Mouse (Mus musculus) limb, embryonic 11.5 days (tissue): ENCODE measurements at regions not wholly inside any gene's neighbourhood (a gene's known extent, or its start where the extent isn't known, plus 50 kb on each side); places are given as distances from the start of the nearest gene placed in this dataset.

Source experiments
- ATAC-seq: fragments of 200-750 bp; cut with Nextera tagmentation; 2 replicates; pipeline ENCODE4 v1.8.0; 2017; ENCODE audit warnings: low read depth; ENCODE audit not compliant: insufficient number of reproducible peaks, low FRiP score, low TSS enrichment
- DNase-seq: peaks from one replicate; pipeline ENCODE4 v3.0.0-alpha.2; 2015; ENCODE audit warnings: low spot score
- H3K27ac ChIP-seq: fragments of 300-500 bp; sonication (generic); replicated peaks from 2 replicates; pipeline ENCODE4 v1.5.1; 2014; ENCODE audit warnings: low read depth, mild to moderate bottlenecking, low read length
- H3K27me3 ChIP-seq: fragments of 300-500 bp; sonication (generic); 2 replicates; pipeline ENCODE4 v1.6.1; 2014; ENCODE audit warnings: mild to moderate bottlenecking, low read length, mixed read lengths; ENCODE audit not compliant: control insufficient read depth, insufficient read depth
- H3K36me3 ChIP-seq: fragments of 300-500 bp; sonication (generic); 2 replicates; pipeline ENCODE4 v1.6.1; 2014; ENCODE audit warnings: mild to moderate bottlenecking, low read length, moderate library complexity, mixed read lengths; ENCODE audit not compliant: control insufficient read depth, insufficient read depth
- H3K4me1 ChIP-seq: fragments of 300-500 bp; sonication (generic); 2 replicates; pipeline ENCODE4 v1.6.1; 2014; ENCODE audit warnings: low read length, mixed read lengths; ENCODE audit not compliant: control insufficient read depth, insufficient read depth
- H3K4me2 ChIP-seq: fragments of 300-500 bp; sonication (generic); 2 replicates; pipeline ENCODE4 v1.6.1; 2014; ENCODE audit warnings: low read depth, mild to moderate bottlenecking, moderate library complexity; ENCODE audit not compliant: severe bottlenecking
- H3K4me3 ChIP-seq: fragments of 300-500 bp; sonication (generic); 2 replicates; pipeline ENCODE4 v1.5.1; 2014; ENCODE audit warnings: low read depth, low read length
- H3K9ac ChIP-seq: fragments of 300-500 bp; sonication (generic); 2 replicates; pipeline ENCODE4 v1.6.1; 2014; ENCODE audit warnings: mild to moderate bottlenecking, low read length
- H3K9me3 ChIP-seq: fragments of 300-500 bp; sonication (generic); 2 replicates; pipeline ENCODE4 v1.6.1; 2016; ENCODE audit warnings: low read length; ENCODE audit not compliant: control insufficient read depth
- WGBS: fragments of 180-500 bp; shearing (Covaris S2); extraction: QIAGEN DNeasy Blood & Tissue Kit; methylation state at CpG from one replicate; pipeline ENCODE4 v1.1.7; 2014; 5-methylcytosine and 5-hydroxymethylcytosine counted together

DNA sequence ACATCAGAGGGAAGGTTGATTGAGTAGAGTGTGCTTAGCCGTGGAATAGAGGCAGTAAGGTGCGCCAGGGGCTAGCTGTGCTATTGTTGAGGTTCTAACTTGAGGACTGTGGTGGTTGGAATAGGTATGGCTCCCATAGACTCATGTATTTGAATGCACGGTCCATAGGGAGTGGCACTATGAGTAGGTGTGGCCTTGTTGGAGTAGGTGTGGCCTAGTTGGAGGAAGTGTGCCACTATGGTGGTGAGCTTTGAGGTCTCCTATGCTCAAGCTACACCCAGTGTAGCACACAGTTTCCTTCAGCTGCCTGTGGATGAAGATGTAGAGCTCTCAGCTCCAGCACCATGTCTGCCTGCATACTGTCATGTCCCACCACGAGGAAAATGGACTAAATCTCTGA is 60.5 kb upstream of the Slc25a36 start:
- H3K4me2 ChIP-seq, result no peak overlapping the region
- no peaks in the 10 kb centered on the region for H3K4me1 ChIP-seq
- DNase-seq (no peak), ATAC-seq (no peak)
- H3K36me3 ChIP-seq, result no peaks in the 10 kb centered on the region
- H3K9ac ChIP-seq, result no peak overlapping the region
- no peaks in the 10 kb centered on the region for H3K27me3 ChIP-seq
- H3K9me3 ChIP-seq, result no peaks in the 10 kb centered on the region
- WGBS, result 92% methylated on average over 4 of the region's 4 CpGs
- no peak overlapping the region for H3K4me3 ChIP-seq
- no peak overlapping the region for H3K27ac ChIP-seq

DNA sequence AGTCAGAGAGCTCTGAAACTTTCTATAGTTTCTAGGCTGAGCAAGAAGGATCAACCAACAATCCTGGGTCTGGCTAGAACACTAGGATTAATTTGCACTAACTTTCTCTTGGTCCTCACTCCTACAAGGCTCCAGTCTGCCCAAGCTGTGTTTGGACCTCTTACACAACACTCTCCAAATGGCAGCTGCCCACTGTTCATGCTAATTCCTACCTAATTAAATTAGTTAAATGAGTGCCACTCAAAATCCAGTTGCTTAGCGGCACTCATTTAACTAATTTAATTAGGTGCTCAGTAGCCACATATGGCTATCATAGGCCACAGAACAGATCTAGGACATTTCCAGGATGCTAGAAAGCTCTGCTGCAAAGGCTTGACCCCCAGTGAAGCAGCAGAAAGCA is 59.9 kb upstream of the Slc25a36 start:
- no peaks in the 10 kb centered on the region for H3K4me1 ChIP-seq
- no peak overlapping the region for H3K27ac ChIP-seq
- 79% methylated on average over 1 of the region's 1 CpGs for WGBS
- H3K36me3 ChIP-seq, result no peaks in the 10 kb centered on the region
- H3K9ac ChIP-seq, result no peak overlapping the region
- no peak for ATAC-seq
- H3K4me3 ChIP-seq, result no peak overlapping the region
- no peaks in the 10 kb centered on the region for H3K9me3 ChIP-seq
- DNase-seq, result no peak
- H3K4me2 ChIP-seq, result no peak overlapping the region
- H3K27me3 ChIP-seq, result no peaks in the 10 kb centered on the region

DNA sequence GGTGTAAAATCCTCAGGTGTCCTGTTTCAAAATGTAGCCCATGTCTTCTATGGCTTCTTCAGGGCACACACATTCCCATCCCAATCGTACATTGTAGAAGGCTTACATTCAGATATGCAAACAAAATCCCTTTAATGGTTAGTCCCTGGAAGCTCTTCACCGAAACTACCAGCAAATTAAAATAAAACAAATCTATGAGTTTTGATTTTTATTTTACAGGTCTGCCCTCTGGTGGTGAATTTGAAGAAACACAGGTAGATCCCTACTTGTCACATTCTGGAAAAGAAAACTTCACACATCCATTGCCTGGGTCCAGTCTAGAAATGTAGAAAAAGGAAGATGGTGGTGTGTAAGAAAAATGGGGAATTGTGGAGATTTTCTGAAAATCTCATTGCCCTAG is 51.5 kb upstream of the Slc25a36 start:
- H3K4me2 ChIP-seq, result no peak overlapping the region
- 48% methylated on average over 2 of the region's 2 CpGs for WGBS
- H3K4me3 ChIP-seq, result no peak overlapping the region
- no peak overlapping the region for H3K9ac ChIP-seq
- no peak for ATAC-seq
- no peak for DNase-seq
- H3K27me3 ChIP-seq, result no peaks in the 10 kb centered on the region
- H3K27ac ChIP-seq, result no peak overlapping the region
- H3K36me3 ChIP-seq, result no peaks in the 10 kb centered on the region
- no peaks in the 10 kb centered on the region for H3K9me3 ChIP-seq
- no peaks in the 10 kb centered on the region for H3K4me1 ChIP-seq
